Mouse (Mus musculus): Measurements from ENCODE around the gene Gm42372.
"Not testable (repeated sequence)": the region's sequence is repeated elsewhere in the genome, so short reads cannot be mapped to it uniquely, and the experiment has no call there.

The Gm42372 gene
- long read RNA-seq, experiment 1 = 0 reads
- long read RNA-seq, experiment 2, full-length matches to known transcripts = 3 of 3 reads
- long read RNA-seq, experiment 2, partial matches to known transcripts = 0 of 3 reads
- long read RNA-seq, experiment 2, other reads (novel, unspliced or antisense) = 0 of 3 reads

GRCm38 (mm10) chr7:16982859-16983568, at the start of gene Gm42372:
Gene Gm42372 (plus strand): TSS chr7:16983086.
- intact Hi-C loops (cut with DNase I) = no loop called here

DNA sequence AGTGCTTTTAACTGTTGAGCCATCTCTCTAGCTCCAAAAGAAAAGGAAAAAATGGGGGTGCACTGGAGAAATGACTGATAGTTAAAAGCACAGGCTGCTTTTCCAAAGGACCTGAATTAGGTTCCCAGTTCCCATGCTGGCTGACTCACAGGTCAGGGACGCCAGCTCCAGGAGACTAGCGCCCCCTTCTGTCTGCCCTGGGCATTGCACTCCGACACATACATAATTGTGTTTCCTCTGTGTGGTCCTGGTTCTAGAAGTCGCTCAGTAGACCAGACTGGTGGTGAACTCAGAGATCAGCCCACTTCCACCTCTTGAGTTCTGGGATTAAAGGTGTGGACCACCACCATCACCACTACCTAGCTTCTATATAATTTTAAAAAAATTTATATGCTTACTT, 45.6 kb upstream of the Gm42372 start:
- intact Hi-C loops (cut with DNase I) = no loop called here

DNA sequence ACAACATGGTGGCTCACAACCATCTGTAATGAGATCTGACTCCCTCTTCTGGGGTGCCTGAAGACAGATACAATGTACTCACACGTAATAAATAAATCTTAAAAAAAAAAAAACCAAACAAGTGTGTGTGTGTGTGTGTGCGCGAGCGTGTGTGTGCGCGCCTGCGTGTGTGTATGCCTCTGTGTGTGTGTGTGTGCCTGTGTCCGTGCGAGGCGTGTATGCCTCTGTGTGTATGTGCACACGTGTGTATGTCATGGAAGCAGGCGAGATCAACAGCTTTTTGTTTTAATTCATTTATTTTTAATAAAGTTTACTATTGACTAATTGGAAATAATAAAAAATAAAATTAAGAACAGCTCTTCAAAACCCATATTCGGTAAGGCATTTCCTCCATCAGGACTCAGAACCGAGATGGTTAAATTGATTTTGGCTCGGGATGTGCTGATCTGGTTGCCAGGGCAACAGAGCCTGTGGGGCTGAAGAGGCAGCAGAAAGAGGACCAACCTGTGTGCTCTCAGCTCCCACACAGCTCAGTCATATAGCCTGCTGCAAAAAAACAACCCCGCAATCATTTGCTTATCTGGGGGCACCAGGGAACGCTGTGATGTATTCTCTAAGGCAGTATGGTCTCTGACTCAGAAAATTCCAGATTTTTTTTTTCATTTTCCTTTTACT, 44.6 kb upstream of the Gm42372 start:
- intact Hi-C loops (cut with DNase I) = no loop called here

GRCm38 (mm10) chr7:16940292-16940691, 42.6 kb upstream of the Gm42372 start:
- intact Hi-C loops (cut with DNase I) = no loop called here

DNA sequence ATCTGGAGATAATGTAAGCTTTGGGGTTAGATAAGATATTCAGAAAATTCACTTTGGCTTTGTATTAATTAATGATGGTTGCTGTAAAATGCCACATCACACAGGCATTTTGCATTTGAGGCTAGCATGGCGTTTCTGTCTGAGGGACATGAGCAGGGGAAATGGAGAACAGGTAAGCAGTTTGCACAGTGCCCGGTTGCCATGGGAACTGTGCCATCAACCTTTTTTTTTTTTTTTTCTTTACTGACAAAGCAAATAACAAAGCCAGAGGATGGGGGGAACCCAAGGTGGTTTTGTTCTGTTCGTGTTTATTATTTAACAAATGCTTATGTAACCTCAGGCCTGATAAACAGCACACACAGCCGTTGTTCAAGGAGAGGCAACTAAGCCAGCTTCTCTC, 40.0 kb upstream of the Gm42372 start:
- intact Hi-C loops (cut with DNase I) = no loop called here

GRCm38 (mm10) chr7:16944061-16944807, 38.7 kb upstream of the Gm42372 start, which contains the start of gene Pnmal2:
Gene Pnmal2 (plus strand): TSS chr7:16944682.
- intact Hi-C loops (cut with DNase I) = no loop called here

DNA sequence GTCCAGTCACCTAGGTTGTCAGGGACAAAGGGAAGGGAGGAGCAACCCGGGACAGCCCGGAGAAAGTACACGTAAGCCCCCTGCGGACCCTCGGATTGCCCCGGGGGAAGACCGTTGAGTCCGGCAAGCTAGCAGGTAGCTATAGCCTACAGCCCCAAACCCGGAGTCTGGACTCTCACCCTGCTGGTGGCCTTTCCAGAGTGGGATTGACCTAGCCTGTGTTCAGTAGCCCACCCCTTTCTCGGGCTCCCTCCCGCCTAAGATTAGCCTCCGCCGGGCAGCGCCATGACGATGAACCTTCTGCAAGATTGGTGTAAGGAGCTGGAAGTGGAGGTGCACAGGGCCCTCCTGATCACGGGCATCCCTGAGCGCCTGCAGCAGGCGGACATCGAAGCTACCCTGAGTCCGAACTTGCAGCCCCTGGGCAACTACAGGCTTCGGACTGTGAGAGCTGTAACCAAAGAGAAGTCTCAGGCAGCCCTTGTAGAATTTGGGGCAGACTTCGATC, 38.0 kb upstream of the Gm42372 start:
- intact Hi-C loops (cut with DNase I) = no loop called here

GRCm38 (mm10) chr7:16945419-16945818, 37.5 kb upstream of the Gm42372 start:
- intact Hi-C loops (cut with DNase I) = no loop called here

DNA sequence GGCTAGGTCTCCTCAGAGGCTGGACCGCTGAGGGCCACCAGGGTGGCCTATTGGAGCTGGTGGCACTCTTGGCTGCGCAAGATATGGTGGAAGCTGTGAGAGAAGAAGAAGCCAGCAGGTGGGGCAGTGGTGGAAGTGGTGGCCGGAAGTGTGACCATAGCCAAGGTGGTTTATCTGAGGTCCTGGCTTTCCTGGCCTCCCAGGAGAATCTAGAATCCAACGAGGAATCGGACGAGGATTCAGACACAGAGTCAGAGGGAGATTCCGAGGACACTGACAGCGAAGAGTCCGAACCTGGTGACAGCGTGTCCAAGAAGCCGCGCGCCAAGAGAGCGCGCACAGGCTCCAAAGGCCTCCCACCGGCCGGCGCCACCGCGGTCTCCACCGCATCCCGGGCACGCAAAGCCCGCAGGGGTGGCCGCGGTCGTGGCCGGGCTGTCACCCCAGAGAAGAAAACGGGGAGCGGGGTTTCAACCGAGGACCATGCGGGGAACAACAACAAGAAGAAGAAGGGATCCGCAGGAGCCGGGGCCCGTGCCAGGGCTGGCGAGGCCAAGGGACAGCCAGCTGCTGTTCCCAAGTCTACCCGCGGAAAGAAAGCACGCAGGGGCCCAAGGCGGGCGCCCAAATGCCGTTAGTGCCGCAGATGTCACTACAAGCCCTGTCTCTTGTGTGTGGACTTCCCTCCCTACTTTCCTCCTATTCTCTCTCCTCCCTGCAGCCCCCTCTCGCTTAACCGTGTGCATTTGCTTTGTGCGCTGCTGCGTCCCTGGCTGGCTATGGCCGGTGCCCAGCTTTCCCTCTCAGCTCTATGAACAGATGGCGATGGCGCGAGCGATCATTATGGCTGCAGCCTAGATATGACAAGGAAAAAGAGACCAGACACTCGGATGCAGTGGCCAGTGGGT, 36.2 kb upstream of the Gm42372 start:
- intact Hi-C loops (cut with DNase I) = no loop called here

DNA sequence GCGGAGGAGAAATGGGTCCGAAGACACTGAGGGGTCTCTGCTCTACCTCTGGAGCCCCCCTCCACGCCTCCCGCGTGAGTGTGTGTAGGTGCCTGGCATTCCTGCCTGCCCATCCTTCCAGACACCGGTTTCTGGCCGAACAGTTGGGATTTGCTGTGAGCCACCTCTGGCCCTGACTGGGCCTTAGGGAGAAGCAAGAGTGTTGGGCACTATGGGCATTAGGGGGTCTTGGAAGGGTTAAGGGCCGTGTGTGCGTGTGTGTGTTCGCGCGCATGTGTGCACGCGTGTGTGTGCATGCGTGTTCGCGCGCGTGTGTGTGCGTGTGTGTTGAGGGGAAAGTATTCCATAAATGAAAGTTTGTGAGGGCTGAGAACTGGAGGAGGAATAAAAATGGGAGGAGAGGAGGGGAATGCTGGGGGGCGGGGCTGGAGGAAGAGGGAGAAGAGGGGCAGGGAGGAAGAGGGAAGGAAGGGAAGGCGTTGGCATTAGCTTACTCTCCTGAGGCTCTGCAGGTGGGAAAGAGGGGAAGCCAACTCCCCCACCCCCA, 35.5 kb upstream of the Gm42372 start:
- intact Hi-C loops (cut with DNase I) = no loop called here

DNA sequence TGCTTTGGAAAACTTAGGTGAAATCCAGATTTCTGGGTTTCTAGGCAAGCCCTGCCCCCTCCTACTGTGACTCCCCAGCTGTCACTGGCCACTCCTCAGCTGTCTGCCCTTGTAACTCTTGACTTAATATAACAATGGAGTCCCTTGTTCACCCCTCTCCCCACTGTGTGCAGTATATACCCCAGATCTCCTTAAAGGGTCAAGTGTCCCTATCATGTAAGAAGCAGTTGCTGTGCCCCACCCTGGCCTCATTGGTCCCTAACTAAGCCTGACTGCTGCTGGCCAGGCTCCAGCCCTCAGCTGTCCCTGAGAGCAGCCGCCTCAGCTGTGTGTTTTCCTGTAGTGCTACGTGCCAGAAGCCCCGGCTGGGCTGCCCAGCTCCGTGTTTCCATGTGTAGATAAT, 34.9 kb upstream of the Gm42372 start:
- intact Hi-C loops (cut with DNase I) = no loop called here

DNA sequence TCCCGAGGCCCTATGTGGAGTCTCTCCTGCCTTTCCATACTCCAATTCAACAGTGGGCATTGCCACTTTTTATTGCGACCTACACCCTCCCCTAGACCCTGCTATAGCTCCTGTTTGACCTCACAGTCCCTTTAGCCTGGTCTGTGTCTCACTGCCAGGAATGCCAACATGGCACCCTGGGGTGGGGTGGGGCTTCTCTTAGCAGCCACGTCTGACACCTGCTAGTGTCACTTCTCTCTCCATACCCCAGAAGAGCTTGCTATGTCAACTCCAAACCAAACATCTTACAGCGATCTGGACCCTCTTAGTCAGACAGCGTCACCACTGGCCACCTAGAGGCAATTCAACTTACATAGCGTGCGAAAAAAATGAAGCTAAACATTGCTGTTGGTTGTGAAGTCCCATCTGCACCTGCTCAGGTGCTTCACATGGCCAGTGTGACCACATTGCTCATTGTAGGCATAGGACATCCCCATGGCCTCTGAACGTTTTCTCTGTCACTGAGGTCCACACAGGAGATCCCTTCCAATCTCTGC, 33.9 kb upstream of the Gm42372 start:
- intact Hi-C loops (cut with DNase I) = no loop called here

DNA sequence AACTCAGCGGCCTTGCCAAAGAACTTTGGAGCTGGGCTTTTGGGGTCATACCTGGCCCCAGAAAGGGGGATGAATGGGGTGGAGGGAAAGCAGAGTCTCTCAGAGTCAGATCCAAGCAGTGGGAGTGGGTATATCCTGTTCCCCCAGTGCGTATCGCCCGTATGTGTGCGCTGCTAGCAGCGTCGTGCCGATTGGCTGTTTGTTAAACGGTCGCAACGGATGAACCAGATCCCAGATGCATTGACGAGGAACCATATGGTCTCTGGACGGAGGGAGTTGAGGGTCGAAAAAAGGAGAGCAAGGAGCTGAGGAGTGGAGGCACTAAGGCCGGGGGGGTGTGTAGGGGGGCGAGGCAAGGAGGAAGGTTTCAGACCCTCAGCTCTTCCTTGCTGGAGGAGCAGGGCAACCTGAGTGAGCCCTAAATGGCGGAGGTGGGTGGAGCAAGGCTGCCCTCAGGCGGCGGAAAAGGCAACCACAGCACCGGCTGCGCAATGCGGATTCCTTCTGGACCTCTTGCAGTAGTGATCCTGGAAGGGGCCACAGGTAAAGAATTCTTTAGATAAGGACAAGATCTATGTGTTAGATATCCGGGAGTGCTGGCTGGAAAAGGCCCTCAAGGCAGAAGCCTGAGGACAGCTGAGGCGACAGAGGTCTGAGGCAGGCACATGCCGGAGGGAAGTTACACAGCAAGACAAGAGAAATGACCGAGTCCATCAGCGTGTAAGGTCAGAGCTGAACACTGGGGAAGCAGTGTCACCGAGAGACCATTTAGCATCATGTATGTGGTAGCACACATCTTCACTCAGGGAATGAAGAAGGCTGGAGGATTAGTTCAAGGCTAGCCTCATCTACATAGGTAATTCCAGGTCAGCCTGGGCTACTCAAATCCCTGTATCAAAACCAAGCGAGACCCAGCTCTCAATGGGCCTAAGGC, 32.7 kb upstream of the Gm42372 start:
- intact Hi-C loops (cut with DNase I) = loop anchor here (1.0 to 2.0 kb wide), 3 partner anchors 18 to 117 kb away; no protein-coding TSS in a partner anchor

- intact Hi-C loops (cut with DNase I) = loop anchor here (1.0 to 2.0 kb wide), 3 partner anchors 19 to 116 kb away; no protein-coding TSS in a partner anchor
Measured at GRCm38 (mm10) chr7:16950861-16951635, 31.8 kb upstream of the Gm42372 start.

- intact Hi-C loops (cut with DNase I) = not testable (repeated sequence)
Measured at GRCm38 (mm10) chr7:16953776-16954175, 29.1 kb upstream of the Gm42372 start.

DNA sequence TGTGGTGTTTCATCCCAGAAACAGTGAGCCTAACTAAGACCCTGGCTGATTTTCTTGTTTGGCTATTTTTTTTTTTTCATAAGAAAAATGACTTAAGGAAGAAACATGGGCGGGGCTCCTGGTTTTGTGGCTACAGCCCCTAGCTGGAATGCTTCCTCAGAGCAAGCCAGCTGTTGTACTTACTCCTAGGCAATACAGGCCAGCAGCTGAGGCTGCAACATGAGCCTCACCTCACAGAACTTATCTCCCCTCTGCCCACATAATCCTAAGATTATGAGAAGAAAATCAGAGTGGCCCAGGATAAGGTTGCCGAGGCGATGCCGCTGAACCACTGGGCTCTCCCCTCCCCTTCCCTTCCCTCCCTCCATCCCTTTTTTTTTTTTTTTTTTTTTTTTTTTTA, 27.2 kb upstream of the Gm42372 start:
- intact Hi-C loops (cut with DNase I) = no loop called here

DNA sequence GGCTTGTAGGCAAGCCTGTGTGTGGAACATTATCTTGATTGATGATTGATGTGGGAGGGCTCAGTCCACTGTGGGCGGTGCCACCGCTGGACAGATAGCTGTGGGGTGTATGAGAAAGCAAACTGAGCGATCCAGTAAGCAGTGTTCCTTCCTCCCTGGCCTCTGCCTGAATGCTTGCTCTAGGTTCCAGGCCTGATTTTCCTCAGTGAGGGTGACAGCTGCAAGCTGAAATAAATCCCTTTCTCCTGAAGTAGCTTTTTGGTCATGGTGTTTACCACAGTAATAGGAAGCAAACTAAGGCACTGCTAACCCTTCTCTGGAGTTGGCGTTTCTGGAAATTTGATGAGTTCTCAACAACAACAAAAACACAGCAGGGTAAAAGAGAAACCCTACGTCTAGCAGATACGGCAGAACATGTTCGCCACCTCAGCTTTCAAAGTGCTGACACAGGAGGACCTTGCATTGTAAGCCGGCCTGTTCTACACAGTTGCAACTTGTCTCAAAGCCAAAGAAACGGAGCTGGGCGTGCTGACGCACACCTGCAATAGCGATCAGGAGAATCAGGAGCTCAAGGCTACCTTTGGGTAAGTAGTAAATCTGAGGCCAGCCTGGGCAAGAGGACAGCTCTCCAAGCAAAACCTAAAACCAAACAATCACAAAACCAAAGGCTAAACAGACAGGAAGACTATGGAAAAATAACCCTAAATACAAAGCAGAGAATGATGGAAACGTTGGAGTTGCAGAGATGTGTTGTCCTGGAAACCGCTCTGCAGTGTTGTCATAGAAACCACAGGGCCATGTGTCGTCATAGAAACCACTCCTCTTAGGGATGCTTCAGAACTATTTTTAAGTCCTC, 26.2 kb upstream of the Gm42372 start:
- intact Hi-C loops (cut with DNase I) = no loop called here

Data from adrenal gland (tissue).